8 mouse cellular contexts compared by ENCODE assay signal in genomic region chr9:57997511-57998031, GRCm38 (mm10). TPM values are rescaled to one million over a fixed set of nuclear protein-coding genes. Genes with fewer than 3 reads are reported as not detected.
A peak's percentile ranks its signal among the peaks of the same experiment; 100 is the strongest.
DNase-seq lines count a peak whose midpoint lies in the region; ATAC-seq and TF ChIP-seq lines count a peak whose summit lies in the region.

No protein-coding gene starts in this region.

- peak overlapping the region; percentile 59 for H3K4me2 ChIP-seq in kidney, embryonic 15.5 days
- H3K4me2 ChIP-seq in forebrain, embryonic 14.5 days (ENCODE audit: low read length): peak overlapping the region; percentile 60

- H3K9me3 ChIP-seq in kidney, embryonic 15.5 days (replicated peaks): no peaks in the 10 kb centered on the region
- H3K9me3 ChIP-seq in MEL (replicated peaks; ENCODE audit: insufficient read depth, low read length): no peaks in the 10 kb centered on the region
- H3K9me3 ChIP-seq in forebrain, embryonic 14.5 days (replicated peaks; ENCODE audit: control insufficient read depth, low read length): no peaks in the 10 kb centered on the region

- H3K4me3 ChIP-seq in kidney, embryonic 15.5 days (replicated peaks): peak overlapping the region; percentile 40
- H3K4me3 ChIP-seq in MEL (ENCODE audit: control insufficient read depth in 1 of 2, insufficient read depth in 1 of 2, low read depth in 2 of 2, low read length in 2 of 2): peak overlapping the region in 1 of 2 experiments; percentile 44; a peak in 2 of 4 replicates
- H3K4me3 ChIP-seq in forebrain, embryonic 14.5 days (ENCODE audit: low read depth, low read length): peak overlapping the region; percentile 23

- H3K79me2 ChIP-seq in MEL (ENCODE audit: control insufficient read depth, insufficient read depth, low read length, poor library complexity): no peaks in the 10 kb centered on the region

- no peak for TF ChIP-seq EP300 in MEL (IDR thresholded peaks at IDR 0.05; ENCODE audit: low read depth in 1 of 2, low read length in 2 of 2)

- H3K36me3 ChIP-seq in kidney, embryonic 15.5 days: no peaks in the 10 kb centered on the region
- H3K36me3 ChIP-seq in MEL (ENCODE audit: control insufficient read depth in 1 of 2, insufficient read depth in 2 of 2, low read length in 2 of 2): no peaks in the 10 kb centered on the region; a peak in 1 of 4 replicates
- H3K36me3 ChIP-seq in forebrain, embryonic 14.5 days (ENCODE audit: control insufficient read depth, insufficient read depth, low read length): no peaks in the 10 kb centered on the region

- no peak for TF ChIP-seq POLR2A in MEL (IDR thresholded peaks at IDR 0.05; ENCODE audit: control insufficient read depth in 1 of 2, insufficient read depth in 1 of 2, low read depth in 1 of 2, low read length in 2 of 2, poor library complexity in 1 of 2)

- H3K4me1 ChIP-seq in kidney, embryonic 15.5 days: peaks cover 19% of the 10 kb centered on the region
- H3K4me1 ChIP-seq in MEL (ENCODE audit: control insufficient read depth in 1 of 2, insufficient read depth in 2 of 2, low read length in 2 of 2): peaks cover 0 to 4% of the 10 kb centered on the region in 2 experiments; a peak in 1 of 4 replicates
- H3K4me1 ChIP-seq in forebrain, embryonic 14.5 days (ENCODE audit: control insufficient read depth, insufficient read depth, low read length): peaks cover 7% of the 10 kb centered on the region

- 15% methylated on average over 13 of the region's 13 CpGs for WGBS in kidney, embryonic 15.5 days
- WGBS in forebrain, embryonic 14.5 days: 17% methylated on average over 13 of the region's 13 CpGs

- TF ChIP-seq CTCF in MEL (IDR thresholded peaks at IDR 0.05 in 2 of 3, conservative IDR thresholded peaks at IDR 0.05 in 1 of 3; ENCODE audit: control insufficient read depth in 1 of 3, insufficient read depth in 1 of 3, low read depth in 2 of 3, low read length in 3 of 3, poor library complexity in 1 of 3, severe bottlenecking in 1 of 3): no peak

- DNase-seq in kidney, adult 9 months: no peak
- peak; percentile 42 for DNase-seq in MEL (ENCODE audit: low read depth, low spot score)
- DNase-seq in forebrain, embryonic 14.5 days (ENCODE audit: low spot score): no peak
- no peak for DNase-seq in Muller cell, postnatal 12 days (ENCODE audit: inconsistent ontology term)
- no peak for DNase-seq in urinary bladder, postnatal 4 days (ENCODE audit: low spot score in 2 of 2)

- no peak for TF ChIP-seq RAD21 in MEL (IDR thresholded peaks at IDR 0.05; ENCODE audit: low read depth, low read length)

- no peak overlapping the region for H3K27ac ChIP-seq in kidney, embryonic 15.5 days
- H3K27ac ChIP-seq in MEL (ENCODE audit: control insufficient read depth, low read depth, low read length): no peak overlapping the region
- H3K27ac ChIP-seq in forebrain, embryonic 14.5 days (ENCODE audit: low read depth, low read length): no peak overlapping the region

- ATAC-seq in kidney, embryonic 15.5 days (replicated peaks; ENCODE audit: low FRiP score): no peak; the same call in 1 of the 2 replicates
- ATAC-seq in forebrain, embryonic 14.5 days: peak; percentile 14; the same call in 1 of the 2 replicates
- peak; percentile 31 for ATAC-seq in megakaryocyte-erythroid progenitor cell, adult 5-6 weeks (replicated peaks; ENCODE audit: low FRiP score, low TSS enrichment, poor library complexity, severe bottlenecking)
- ATAC-seq in erythroblast, adult 5-6 weeks (replicated peaks; ENCODE audit: low FRiP score, poor library complexity, severe bottlenecking): no peak

- H3K9ac ChIP-seq in kidney, embryonic 15.5 days: no peak overlapping the region
- H3K9ac ChIP-seq in MEL (ENCODE audit: control insufficient read depth, low read depth, low read length, poor library complexity, severe bottlenecking): no peak overlapping the region
- H3K9ac ChIP-seq in forebrain, embryonic 14.5 days (ENCODE audit: low read length): peak overlapping the region; percentile 41

- H3K27me3 ChIP-seq in kidney, embryonic 15.5 days: peaks cover 43% of the 10 kb centered on the region
- H3K27me3 ChIP-seq in MEL (ENCODE audit: control insufficient read depth in 1 of 2, insufficient read depth in 2 of 2, low read length in 2 of 2): peaks cover 5 to 10% of the 10 kb centered on the region in 2 experiments
- peaks cover 3% of the 10 kb centered on the region; the same call in 1 of the 2 replicates for H3K27me3 ChIP-seq in forebrain, embryonic 14.5 days (replicated peaks; ENCODE audit: control insufficient read depth, insufficient read depth, low read length)

TF ChIP-seq in MEL, 35 proteins besides CTCF, POLR2A, EP300 and RAD21:
- TF ChIP-seq TBP (IDR thresholded peaks at IDR 0.05; ENCODE audit: low read depth, low read length) (no peak), ZKSCAN1 (IDR thresholded peaks at IDR 0.05; ENCODE audit: low read depth, low read length) (no peak), NELFE (IDR thresholded peaks at IDR 0.05; ENCODE audit: low read depth, low read length) (no peak)
TF ChIP-seq in MEL: peak in this region for 0.

RNA-seq across cellular contexts. Expression of gene Cyp11a1, which starts 8.6 kb away (rescaled TPM):
- 15.7 and 46.0 TPM in 2 replicates for polyA plus RNA-seq in kidney, embryonic 15.5 days (2015; fragmentation: Nextera tagmentation; extraction: Ambion mirVana)
- total RNA-seq in MEL (2012; rRNA removed): not detected in 2 replicates
- not detected for polyA plus RNA-seq in MEL (2012; ENCODE audit: insufficient read depth in 1 of 2, insufficient read length in 2 of 2, low read depth in 1 of 2, low replicate concordance in 2 of 2, missing spikeins in 1 of 2)
- 0.15 and 0.54 TPM in 2 replicates for polyA plus RNA-seq in forebrain, embryonic 14.5 days (2014; fragmentation: Nextera tagmentation; extraction: Ambion mirVana)
- not detected in 2 replicates for total RNA-seq in megakaryocyte-erythroid progenitor cell, adult 5-6 weeks (2014; fragmentation: Nextera tagmentation)
- total RNA-seq in megakaryocyte-erythroid progenitor cell, adult 5-6 weeks (2017): not detected in 2 replicates
- total RNA-seq in erythroblast, adult 5-6 weeks (2015; ENCODE audit: low replicate concordance): 0.63 and 2.3 TPM in 2 replicates
- 1.7 and 2.3 TPM in 2 replicates for total RNA-seq in erythroblast, adult 5-6 weeks (2017; ENCODE audit: low replicate concordance)

RNA-seq across cellular contexts. Expression of gene Sema7a, which starts 57.7 kb away (rescaled TPM):
- polyA plus RNA-seq in kidney, embryonic 15.5 days (2015; fragmentation: Nextera tagmentation; extraction: Ambion mirVana): 0.39 and 0.45 TPM in 2 replicates
- total RNA-seq in MEL (2012; rRNA removed): not detected in 2 replicates
- under 1 TPM in 1 of 2 experiments, not detected in 1; 0.03 TPM for polyA plus RNA-seq in MEL (2012; ENCODE audit: insufficient read depth in 1 of 2, insufficient read length in 2 of 2, low read depth in 1 of 2, low replicate concordance in 2 of 2, missing spikeins in 1 of 2)
- polyA plus RNA-seq in forebrain, embryonic 14.5 days (2014; fragmentation: Nextera tagmentation; extraction: Ambion mirVana): 3.6 and 6.2 TPM in 2 replicates
- 0.59 TPM in 1 of 2 replicates, not detected in the other for total RNA-seq in megakaryocyte-erythroid progenitor cell, adult 5-6 weeks (2014; fragmentation: Nextera tagmentation)
- total RNA-seq in megakaryocyte-erythroid progenitor cell, adult 5-6 weeks (2017): not detected in 2 replicates
- 0.84 TPM in 1 of 2 replicates, not detected in the other for total RNA-seq in erythroblast, adult 5-6 weeks (2015; ENCODE audit: low replicate concordance)
- 1.1 TPM in 1 of 2 replicates, not detected in the other for total RNA-seq in erythroblast, adult 5-6 weeks (2017; ENCODE audit: low replicate concordance)

Comparison
In these comparisons a context has a peak if more than half of its experiments do, and no peak if none do; other contexts are left out.
1. ATAC-seq: peak in forebrain, embryonic 14.5 days (single experiment) and megakaryocyte-erythroid progenitor cell, adult 5-6 weeks (single experiment); none in kidney, embryonic 15.5 days (single experiment) and erythroblast, adult 5-6 weeks (single experiment).